Mouse (Mus musculus) neural tube, embryonic 12.5 days (tissue): ENCODE data around the gene Ttc7b. TPM values are rescaled to one million over a fixed set of nuclear protein-coding genes. Genes with fewer than 3 reads are reported as not detected.

Experiments used
- ATAC-seq: fragments of 200-750 bp; cut with Nextera tagmentation; 2 replicates; pipeline ENCODE4 v1.8.0; 2017; ENCODE audit warnings: low read depth, mild to moderate bottlenecking, moderate TSS enrichment, moderate library complexity; ENCODE audit not compliant: low FRiP score
- H3K27ac ChIP-seq: fragments of 300-500 bp; sonication (generic); 2 replicates; pipeline ENCODE4 v1.5.1; 2016
- H3K27me3 ChIP-seq: fragments of 300-500 bp; sonication (generic); replicated peaks from 2 replicates; pipeline ENCODE4 v1.6.1; 2016; ENCODE audit warnings: mild to moderate bottlenecking
- H3K36me3 ChIP-seq: fragments of 300-500 bp; sonication (generic); 2 replicates; pipeline ENCODE4 v1.6.1; 2016; ENCODE audit warnings: mild to moderate bottlenecking
- H3K4me1 ChIP-seq: fragments of 300-500 bp; sonication (generic); 2 replicates; pipeline ENCODE4 v1.6.1; 2016
- H3K4me2 ChIP-seq: fragments of 300-500 bp; sonication (generic); replicated peaks from 2 replicates; pipeline ENCODE4 v1.6.1; 2016; ENCODE audit warnings: mild to moderate bottlenecking
- H3K4me3 ChIP-seq: fragments of 300-500 bp; sonication (generic); 2 replicates; pipeline ENCODE4 v1.5.1; 2016
- H3K9ac ChIP-seq: fragments of 300-500 bp; sonication (generic); 2 replicates; pipeline ENCODE4 v1.6.1; 2016; ENCODE audit warnings: mild to moderate bottlenecking
- H3K9me3 ChIP-seq: fragments of 300-500 bp; sonication (generic); 2 replicates; pipeline ENCODE4 v1.6.1; 2016; ENCODE audit warnings: mild to moderate bottlenecking
- WGBS: fragments of 180-500 bp; shearing (Covaris S2); methylation state at CpG from one replicate; pipeline ENCODE4 v1.1.7; 2016; 5-methylcytosine and 5-hydroxymethylcytosine counted together
- polyA plus RNA-seq: library from polyadenylated mRNA; unstranded; fragments of >200 nt; fragmentation: Nextera tagmentation; extraction: Ambion mirVana; gene quantifications from 2 replicates; pipeline ENCODE4 v1.2.1, GENCODE M21; 2016

Gene Ttc7b
- polyA plus RNA-seq: 8.0 and 9.0 TPM in 2 replicates

GRCm38 (mm10) chr12:100520794-100521186 is at the start of gene Ttc7b:
Gene Ttc7b, minus strand, starts transcription at chr12:100520826.
- Histone ChIP-seq H3K9me3 (no peaks in the 10 kb centered on the region), H3K9ac (peak within 1 kb of the TSS; percentile 94), H3K4me1 (peaks cover 21% of the 10 kb centered on the region), H3K36me3 (no peaks in the 10 kb centered on the region), H3K27ac (no peak within 1 kb of the TSS; the same call in 1 of the 2 replicates), H3K27me3 (no peaks in the 10 kb centered on the region; the same call in 1 of the 2 replicates), H3K4me2 (peak within 1 kb of the TSS; percentile 87), H3K4me3 (peak within 1 kb of the TSS; percentile 87)
- WGBS: 2% methylated on average over 38 of the region's 42 CpGs
- ATAC-seq: peak; percentile 81

GRCm38 (mm10) chr12:100568831-100569230 is 48.2 kb upstream of the Ttc7b start:
- no peak for ATAC-seq
- no peaks in the 10 kb centered on the region for H3K4me1 ChIP-seq
- no peak overlapping the region for H3K9ac ChIP-seq
- no peaks in the 10 kb centered on the region for H3K27me3 ChIP-seq
- H3K36me3 ChIP-seq: no peaks in the 10 kb centered on the region; the same call in 1 of the 2 replicates
- WGBS: 87% methylated on average over 7 of the region's 7 CpGs
- no peak overlapping the region for H3K27ac ChIP-seq
- H3K4me3 ChIP-seq: no peak overlapping the region
- no peak overlapping the region for H3K4me2 ChIP-seq
- no peaks in the 10 kb centered on the region for H3K9me3 ChIP-seq

GRCm38 (mm10) chr12:100568105-100568504 is 47.5 kb upstream of the Ttc7b start:
- no peaks in the 10 kb centered on the region for H3K27me3 ChIP-seq
- H3K4me3 ChIP-seq: no peak overlapping the region
- WGBS: 82% methylated on average over 6 of the region's 6 CpGs
- H3K4me1 ChIP-seq: no peaks in the 10 kb centered on the region
- ATAC-seq: no peak
- no peak overlapping the region for H3K27ac ChIP-seq
- no peak overlapping the region for H3K9ac ChIP-seq
- no peak overlapping the region for H3K4me2 ChIP-seq
- no peaks in the 10 kb centered on the region; the same call in 1 of the 2 replicates for H3K36me3 ChIP-seq
- no peaks in the 10 kb centered on the region for H3K9me3 ChIP-seq

DNA sequence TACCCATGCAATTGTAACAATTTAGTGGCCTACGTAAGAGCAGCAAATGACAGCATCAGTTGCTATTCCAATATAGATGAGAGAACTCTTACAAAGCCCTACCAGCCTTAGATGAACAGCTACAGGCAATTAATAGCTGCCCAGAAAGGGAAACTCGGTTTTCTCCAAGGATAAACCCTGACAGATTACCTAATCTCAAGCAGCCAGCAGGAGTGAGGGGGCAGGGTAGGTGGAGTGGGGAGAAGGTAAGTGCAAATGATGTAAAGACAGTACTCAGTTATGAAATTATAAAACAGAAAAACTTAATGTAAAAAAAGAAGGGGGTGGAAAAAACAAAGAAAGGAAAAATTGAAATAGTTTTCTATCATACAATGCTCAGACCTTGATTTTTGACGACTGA is 47.0 kb upstream of the Ttc7b start:
- no peaks in the 10 kb centered on the region for H3K27me3 ChIP-seq
- no peaks in the 10 kb centered on the region for H3K4me1 ChIP-seq
- H3K27ac ChIP-seq: no peak overlapping the region
- H3K4me3 ChIP-seq: no peak overlapping the region
- no peaks in the 10 kb centered on the region for H3K9me3 ChIP-seq
- H3K4me2 ChIP-seq: no peak overlapping the region
- H3K9ac ChIP-seq: no peak overlapping the region
- H3K36me3 ChIP-seq: no peaks in the 10 kb centered on the region; the same call in 1 of the 2 replicates
- 85% methylated on average over 3 of the region's 3 CpGs for WGBS
- ATAC-seq: no peak

GRCm38 (mm10) chr12:100553675-100554074 is 33.0 kb upstream of the Ttc7b start:
- ATAC-seq: no peak
- WGBS: 83% methylated on average over 6 of the region's 6 CpGs
- Histone ChIP-seq H3K27ac (no peak overlapping the region), H3K27me3 (no peaks in the 10 kb centered on the region), H3K9ac (no peak overlapping the region), H3K4me1 (no peaks in the 10 kb centered on the region), H3K36me3 (peaks cover 7% of the 10 kb centered on the region; the same call in 1 of the 2 replicates), H3K4me3 (no peak overlapping the region), H3K9me3 (no peaks in the 10 kb centered on the region), H3K4me2 (no peak overlapping the region)

DNA sequence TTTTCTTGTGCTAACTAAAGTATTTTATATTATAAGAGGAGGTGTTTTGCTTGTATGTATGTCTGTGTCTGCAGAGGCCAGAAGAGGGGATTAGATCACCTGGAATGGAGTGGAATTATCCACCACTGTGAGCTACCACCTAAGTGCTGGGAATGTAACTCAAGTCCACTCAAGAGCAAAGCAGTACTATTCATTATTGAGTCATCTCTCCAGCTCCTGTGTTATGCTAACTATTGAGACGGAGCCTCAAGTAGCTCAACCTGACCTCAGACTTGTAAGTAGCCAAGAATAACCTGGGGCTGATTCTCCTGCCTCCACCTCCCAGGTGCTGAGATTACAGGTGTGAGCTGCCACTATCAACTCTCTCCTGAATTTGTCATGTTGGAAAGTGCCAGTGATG is 31.3 kb upstream of the Ttc7b start:
- Histone ChIP-seq H3K9ac (no peak overlapping the region), H3K4me3 (no peak overlapping the region), H3K4me1 (no peaks in the 10 kb centered on the region), H3K36me3 (peaks cover 4% of the 10 kb centered on the region; the same call in 1 of the 2 replicates), H3K4me2 (no peak overlapping the region), H3K9me3 (no peaks in the 10 kb centered on the region), H3K27ac (no peak overlapping the region), H3K27me3 (no peaks in the 10 kb centered on the region)
- 96% methylated on average over 1 of the region's 1 CpGs for WGBS
- no peak for ATAC-seq

GRCm38 (mm10) chr12:100544194-100544567 is 23.6 kb upstream of the Ttc7b start:
- no peak overlapping the region for H3K4me3 ChIP-seq
- no peaks in the 10 kb centered on the region for H3K27me3 ChIP-seq
- H3K9ac ChIP-seq: no peak overlapping the region
- WGBS: 91% methylated on average over 4 of the region's 4 CpGs
- no peaks in the 10 kb centered on the region for H3K9me3 ChIP-seq
- no peak overlapping the region for H3K4me2 ChIP-seq
- H3K36me3 ChIP-seq: no peaks in the 10 kb centered on the region
- no peak for ATAC-seq
- H3K4me1 ChIP-seq: no peaks in the 10 kb centered on the region
- no peak overlapping the region for H3K27ac ChIP-seq

- Histone ChIP-seq H3K4me2 (no peak overlapping the region), H3K36me3 (no peaks in the 10 kb centered on the region), H3K4me3 (no peak overlapping the region), H3K27me3 (no peaks in the 10 kb centered on the region), H3K9ac (no peak overlapping the region), H3K9me3 (no peaks in the 10 kb centered on the region), H3K27ac (no peak overlapping the region), H3K4me1 (no peaks in the 10 kb centered on the region)
- no peak for ATAC-seq
- 83% methylated on average over 6 of the region's 6 CpGs for WGBS
Measured at GRCm38 (mm10) chr12:100543437-100544193, 23.0 kb upstream of the Ttc7b start.

- Histone ChIP-seq H3K4me2 (no peak overlapping the region), H3K4me1 (no peaks in the 10 kb centered on the region), H3K36me3 (no peaks in the 10 kb centered on the region), H3K27me3 (no peaks in the 10 kb centered on the region), H3K4me3 (no peak overlapping the region), H3K9me3 (no peaks in the 10 kb centered on the region), H3K9ac (no peak overlapping the region), H3K27ac (no peak overlapping the region)
- 88% methylated on average over 6 of the region's 6 CpGs for WGBS
- no peak for ATAC-seq
Measured at GRCm38 (mm10) chr12:100542494-100542893, 21.9 kb upstream of the Ttc7b start.

DNA sequence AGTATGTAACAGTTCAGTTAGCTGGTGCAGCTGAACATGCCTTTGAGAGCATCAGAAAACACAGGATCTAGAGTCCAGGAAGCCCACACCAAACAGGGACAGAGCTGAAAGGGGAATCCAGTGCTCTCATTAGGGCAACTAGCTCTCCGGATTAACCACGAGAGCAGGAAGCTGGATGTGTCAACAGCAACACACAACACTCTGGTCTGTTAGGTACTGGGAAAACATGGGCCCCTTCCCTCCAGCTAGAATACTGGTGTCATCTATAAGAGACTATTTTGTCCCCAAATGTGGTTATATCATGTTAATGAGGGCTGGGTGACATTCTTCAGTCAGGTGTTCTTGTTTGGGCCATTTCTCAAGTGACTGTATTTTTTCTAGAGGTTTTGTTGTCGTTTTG is 21.4 kb upstream of the Ttc7b start:
- 64% methylated on average over 3 of the region's 3 CpGs for WGBS
- no peaks in the 10 kb centered on the region for H3K36me3 ChIP-seq
- H3K27ac ChIP-seq: no peak overlapping the region
- no peak overlapping the region for H3K4me2 ChIP-seq
- no peaks in the 10 kb centered on the region for H3K4me1 ChIP-seq
- H3K9ac ChIP-seq: no peak overlapping the region
- H3K27me3 ChIP-seq: no peaks in the 10 kb centered on the region
- ATAC-seq: no peak
- H3K9me3 ChIP-seq: no peaks in the 10 kb centered on the region
- H3K4me3 ChIP-seq: no peak overlapping the region

DNA sequence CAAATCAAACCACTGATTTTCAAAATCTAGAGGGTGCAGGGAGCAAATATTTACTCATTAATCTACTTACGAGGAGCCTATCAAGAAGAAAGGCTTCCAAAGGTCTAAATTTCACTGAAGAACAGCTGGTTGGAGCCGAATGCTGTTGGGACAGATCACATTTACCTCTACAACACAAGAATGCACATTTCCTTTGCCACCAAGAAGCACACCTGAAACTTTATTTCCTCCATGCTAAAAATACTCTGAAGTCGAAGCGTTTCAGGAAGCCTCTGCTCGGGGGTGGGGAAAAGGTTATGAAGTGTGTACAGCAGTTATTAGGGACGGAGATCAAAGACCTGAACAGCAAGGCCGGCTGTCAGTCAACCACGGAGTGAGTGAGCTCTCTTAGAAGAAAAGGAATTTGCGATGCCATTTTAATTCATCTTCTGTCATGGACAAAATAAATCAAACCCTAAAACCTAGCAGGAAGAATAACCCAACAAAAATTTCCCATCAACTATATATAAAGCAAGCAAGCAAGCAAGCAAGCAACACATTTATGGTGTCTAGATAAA is 18.6 kb upstream of the Ttc7b start:
- 74% methylated on average over 9 of the region's 9 CpGs for WGBS
- H3K4me3 ChIP-seq: no peak overlapping the region

DNA sequence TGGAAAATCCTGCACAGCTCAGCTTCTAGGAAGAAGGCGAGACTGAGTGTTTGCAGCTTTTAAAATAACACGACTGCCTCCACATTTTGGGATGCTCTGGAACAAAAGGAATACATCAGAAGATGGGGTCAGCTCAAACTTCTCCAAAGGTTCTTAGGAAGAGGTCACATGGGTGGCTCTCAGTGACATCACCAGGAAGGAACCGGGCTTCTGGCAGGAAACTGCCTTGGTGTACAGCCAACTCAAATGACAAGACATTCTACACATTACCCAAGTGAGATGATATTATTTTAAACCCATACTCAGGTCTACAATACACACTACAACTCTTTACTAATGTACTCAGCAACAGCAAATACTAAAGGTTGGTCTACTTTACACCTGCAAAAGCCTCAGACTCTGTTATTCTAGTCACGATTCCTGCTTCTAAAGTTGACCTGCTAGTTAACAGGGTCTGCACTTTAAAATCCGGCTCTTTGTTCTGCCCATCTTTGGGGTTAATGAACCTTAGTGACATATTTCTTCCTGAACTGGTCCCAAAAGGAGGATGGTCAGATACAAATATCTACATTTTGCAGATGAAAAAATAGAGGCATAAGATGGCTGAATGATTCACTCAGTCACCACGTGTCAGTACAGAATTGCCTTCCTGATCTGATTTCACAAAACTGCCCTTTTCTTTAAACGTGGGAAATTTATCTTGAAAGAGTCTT is 18.0 kb upstream of the Ttc7b start:
- no peak overlapping the region for H3K27ac ChIP-seq
- no peaks in the 10 kb centered on the region for H3K9me3 ChIP-seq
- H3K4me3 ChIP-seq: no peak overlapping the region
- no peak overlapping the region for H3K4me2 ChIP-seq
- no peaks in the 10 kb centered on the region for H3K4me1 ChIP-seq
- H3K36me3 ChIP-seq: no peaks in the 10 kb centered on the region
- WGBS: 67% methylated on average over 7 of the region's 7 CpGs
- no peaks in the 10 kb centered on the region for H3K27me3 ChIP-seq
- no peak for ATAC-seq
- no peak overlapping the region for H3K9ac ChIP-seq

More for the DNA sequence above, 18.6 kb upstream of the Ttc7b start:
- ATAC-seq: no peak
- no peaks in the 10 kb centered on the region for H3K4me1 ChIP-seq
- no peaks in the 10 kb centered on the region for H3K36me3 ChIP-seq
- H3K9me3 ChIP-seq: no peaks in the 10 kb centered on the region
- H3K4me2 ChIP-seq: no peak overlapping the region
- H3K9ac ChIP-seq: no peak overlapping the region
- H3K27ac ChIP-seq: no peak overlapping the region
- H3K27me3 ChIP-seq: no peaks in the 10 kb centered on the region
